Mouse (Mus musculus) ZHBTc4 (cell line): ENCODE results near the gene Ppp1r8.
"Not testable (repeated sequence)": the region's sequence is repeated elsewhere in the genome, so short reads cannot be mapped to it uniquely, and the experiment has no call there.

Experiments used
- DNase-seq: peaks from one replicate; pipeline ENCODE4 v3.0.0-alpha.2; 2011; ENCODE audit warnings: low read depth, low spot score

The Ppp1r8 gene

DNA sequence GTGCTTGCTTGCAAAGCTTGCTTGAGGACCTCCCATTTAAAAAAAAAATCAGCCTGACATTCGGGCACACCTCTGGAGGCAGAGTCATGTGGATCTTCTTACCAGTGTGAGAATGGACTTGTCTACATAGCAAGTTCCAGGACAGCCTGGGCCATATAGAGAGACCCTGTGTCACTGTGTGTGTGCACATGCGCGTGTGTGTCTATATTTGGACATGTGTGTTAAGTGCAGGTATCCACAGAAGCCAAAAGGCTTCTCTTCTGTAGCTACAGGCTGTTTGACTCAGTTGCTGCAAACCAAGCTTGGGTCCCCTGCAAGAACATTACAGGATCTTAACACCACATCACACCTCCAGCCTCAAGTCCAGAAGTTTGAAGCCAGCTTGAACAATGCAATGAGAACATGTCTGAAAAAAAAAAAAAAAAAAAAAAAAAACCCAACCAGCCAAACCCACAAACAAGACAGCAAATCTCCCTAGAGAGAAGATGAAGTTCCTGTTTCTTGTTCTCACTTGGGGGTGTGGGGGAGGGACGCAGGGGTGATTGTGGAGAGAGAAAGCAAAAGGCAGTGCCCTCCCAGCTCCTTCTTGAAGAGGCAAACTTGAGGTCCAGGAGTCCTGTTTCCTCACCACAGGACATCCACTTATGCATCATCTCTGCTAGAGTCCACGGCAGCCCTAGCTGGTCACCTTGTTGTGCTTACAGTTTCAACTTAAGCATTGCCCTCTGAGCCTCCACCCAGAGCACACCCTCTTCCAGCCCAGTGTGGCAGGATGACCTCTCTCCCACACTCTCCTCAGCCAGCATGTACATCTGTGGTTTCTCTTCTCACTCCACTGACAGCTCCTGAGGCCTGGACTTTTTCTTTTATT is 35.0 kb downstream of the Ppp1r8 start:
- no peak for DNase-seq

DNA sequence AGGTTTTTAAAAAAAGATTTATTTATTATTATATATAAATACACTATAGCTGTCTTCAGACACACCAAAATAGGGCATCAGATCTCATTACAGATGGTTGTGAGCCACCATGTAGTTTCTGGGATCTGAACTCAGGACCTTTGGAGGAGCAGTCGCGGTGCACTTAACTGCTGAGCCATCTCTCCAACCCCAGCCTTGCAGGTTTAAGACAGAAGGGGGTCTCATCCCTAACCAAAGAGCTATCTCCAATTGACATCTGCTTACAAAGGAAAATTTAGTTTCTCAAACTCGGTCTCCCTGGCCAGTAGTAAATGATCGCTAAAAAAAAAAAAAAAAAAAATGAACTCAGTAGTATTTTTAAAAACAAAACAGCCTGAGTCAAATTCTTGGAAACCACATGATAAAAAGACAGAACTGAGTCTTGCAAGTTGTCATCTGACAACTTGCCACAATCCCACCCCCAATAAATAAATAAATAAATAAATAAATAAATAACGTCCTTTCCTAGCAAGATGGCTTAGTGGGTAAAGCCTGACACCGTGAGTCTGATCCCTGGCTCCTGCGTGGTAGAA is 36.3 kb downstream of the Ppp1r8 start:
- no peak for DNase-seq

DNA sequence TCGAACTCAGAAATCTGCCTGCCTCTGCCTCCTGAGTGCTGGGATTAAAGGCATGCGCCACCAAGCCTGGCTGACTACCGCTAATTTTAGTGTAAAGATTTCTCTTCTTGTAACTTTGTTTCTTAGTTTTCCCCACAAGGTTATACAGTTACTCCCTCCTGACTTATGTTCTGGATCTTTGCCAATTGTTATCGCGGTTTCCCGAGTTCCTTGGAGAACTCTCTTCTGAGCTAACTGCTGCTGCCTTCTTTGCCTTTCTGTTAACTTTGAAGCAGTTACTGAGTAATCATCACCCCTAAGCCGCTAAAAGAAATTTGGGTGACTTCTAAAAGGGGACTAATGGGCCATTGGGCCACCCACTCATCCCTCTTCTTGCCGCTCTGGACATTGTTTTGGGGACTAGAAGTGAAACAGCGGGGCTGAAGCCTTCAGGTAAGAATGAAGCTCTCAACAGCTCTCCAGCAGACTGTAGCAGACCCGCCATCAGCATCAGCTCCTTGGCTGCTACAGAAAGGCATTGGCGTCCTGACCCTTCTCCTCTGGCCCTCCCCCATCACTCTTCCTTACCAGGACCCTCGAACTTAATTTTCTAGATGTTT is 37.3 kb downstream of the Ppp1r8 start:
- DNase-seq, result no peak

DNA sequence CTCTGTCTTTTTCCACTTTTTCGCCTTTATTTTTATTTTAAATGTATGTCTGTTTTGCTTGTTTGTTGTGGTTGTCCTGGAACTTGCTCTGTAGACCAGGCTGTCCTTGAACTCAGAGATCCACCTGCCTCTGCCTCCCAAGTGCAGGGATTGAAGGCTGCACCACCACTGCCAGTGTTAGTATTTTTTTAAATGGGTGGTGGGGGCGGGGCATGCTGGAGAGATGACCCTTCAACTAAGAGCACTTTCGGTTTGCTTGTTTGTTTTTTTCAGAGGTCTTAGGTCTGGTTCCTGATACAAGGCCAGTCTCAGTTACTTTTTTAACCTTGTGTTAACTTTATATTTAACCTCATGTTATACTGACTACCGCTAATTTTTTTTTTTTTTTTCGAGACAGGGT is 37.8 kb downstream of the Ppp1r8 start:
- DNase-seq, result no peak

DNA sequence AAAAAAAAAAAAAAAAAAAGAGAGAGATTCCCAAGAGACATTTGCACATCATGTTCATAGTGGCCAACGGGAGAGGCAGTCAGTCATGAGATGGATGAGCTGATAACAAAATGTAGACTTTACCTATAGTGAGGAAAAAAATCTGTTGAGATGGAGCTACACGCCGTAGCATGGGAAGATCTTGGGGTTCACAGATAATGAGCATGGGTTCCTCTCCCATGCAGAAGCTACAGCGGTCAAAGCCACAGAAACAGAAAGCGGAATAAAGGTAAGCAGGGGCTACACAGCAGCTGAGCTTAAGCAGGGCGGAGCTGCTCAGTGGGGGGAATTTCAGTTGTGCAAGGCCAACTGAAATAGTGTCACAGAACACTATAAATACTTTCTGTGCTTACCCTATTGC is 38.6 kb downstream of the Ppp1r8 start:
- no peak for DNase-seq

DNA sequence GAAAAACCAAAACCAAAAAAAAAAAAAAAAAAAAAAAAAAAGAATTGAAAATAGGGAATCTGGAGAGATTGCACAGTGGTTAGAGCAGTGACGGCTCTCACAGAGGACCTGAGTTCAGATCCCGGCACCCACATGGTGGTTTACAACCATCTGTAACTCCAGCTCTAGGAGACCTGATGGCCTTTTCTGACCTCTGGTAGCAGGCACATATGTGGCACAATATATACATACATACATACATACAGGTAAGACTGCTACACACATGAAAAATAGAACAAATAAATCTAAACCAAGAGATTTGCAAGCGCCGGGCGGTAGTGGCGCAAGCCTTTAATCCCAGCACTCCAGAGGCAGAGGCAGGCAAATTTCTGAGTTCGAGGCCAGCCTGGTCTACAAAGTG is 39.1 kb downstream of the Ppp1r8 start:
- DNase-seq, result no peak

DNA sequence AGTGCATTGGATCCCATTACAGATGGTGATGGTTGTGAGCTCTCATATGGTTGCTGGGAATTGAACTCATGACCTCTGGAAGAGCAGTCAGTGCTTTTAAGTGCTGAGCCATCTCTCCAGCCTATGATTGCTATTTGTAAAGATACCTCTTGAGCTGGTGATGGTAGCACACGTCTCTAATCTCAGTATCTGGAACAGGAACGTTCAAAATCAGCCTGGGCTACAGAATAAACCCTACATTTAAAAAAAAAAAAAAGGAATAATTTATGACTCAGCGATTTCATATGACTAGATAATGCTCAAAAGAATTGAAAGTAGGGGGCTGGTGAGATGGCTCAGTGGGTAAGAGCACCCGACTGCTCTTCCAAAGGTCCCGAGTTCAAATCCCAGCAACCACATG is 39.8 kb downstream of the Ppp1r8 start:
- no peak for DNase-seq

DNA sequence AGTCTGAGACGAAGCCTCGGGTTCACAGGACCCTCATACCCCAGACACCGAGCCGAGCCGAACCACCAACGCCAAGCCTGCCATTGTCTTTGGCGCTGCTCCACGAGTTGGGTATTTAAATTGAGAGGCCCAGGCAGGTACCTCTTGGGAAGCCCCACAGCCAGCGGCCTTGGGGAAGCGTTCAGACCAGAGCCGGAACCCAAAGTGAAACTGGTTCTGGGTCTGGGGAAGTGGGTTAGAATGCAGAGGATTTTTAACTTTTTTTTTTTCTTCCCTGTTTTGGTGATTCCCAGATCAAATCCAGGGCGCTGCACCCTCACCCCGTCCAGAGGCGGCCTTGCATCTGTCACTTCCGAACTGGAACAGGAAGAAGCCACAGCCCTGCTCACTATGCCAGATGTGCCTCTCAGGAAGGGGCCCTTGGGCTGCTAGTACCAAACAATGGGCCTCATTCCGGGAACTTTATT is 40.8 kb downstream of the Ppp1r8 start:
- DNase-seq, result peak; percentile 57

DNA sequence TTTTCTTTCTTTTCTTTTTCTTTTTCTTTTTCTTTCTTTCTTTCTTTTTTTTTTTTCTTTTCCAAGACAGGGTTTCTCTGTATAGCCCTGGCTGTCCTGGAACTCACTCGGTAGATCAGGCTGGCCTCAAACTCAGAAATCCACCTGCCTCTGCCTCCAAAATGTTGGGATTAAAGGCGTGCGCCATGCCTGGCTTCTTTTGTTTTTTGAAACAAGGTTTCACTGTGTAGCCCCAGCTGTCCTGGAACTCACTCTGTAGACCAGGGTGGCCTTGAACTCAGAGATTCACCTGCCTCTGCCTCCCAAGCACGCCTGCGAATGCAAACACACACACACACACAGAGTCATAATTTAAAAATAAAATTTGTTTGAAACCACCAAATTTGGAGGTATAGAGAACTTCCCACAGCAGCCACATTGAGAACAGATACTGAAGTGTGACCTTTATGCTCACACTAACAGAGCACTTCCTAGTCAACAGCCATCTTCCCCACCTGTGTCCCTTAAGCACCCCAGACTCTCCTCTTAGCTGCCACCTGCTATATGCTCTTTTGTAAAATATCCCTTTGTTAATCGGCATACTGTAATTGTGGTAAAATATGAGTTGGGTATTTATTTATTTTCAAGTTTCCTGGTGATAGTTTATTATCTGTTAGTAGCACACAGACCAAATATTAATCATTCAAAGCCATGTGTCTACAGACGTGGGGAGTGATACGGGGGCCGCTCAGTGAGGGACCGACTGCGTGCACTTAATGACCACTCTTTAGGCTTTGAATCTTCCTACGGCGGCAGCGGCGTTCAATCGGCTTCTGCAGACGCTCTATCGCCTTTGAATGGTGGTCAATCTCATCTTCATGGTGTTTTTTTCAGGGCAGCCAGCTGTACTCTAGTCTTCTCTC is 41.5 kb downstream of the Ppp1r8 start:
- DNase-seq, result no peak

DNA sequence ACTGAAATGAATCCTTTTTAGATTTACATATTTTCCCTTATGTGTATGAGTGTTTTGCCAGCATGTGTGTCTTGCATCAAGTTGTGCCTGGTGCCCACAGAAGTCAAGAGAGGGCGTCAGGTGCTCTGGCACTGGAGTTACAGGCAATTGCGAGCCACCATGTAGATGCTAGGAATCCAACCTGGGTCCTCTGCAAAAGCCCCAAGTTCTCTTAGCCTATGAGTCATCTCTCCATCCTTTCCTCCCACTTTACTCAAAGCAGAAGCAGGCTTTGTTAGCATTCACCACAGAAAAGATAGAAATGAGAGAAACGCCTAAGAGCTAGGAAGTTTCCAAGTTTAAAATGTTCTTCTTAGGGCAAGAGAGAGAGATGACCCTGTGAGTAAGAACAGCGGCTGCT is 43.1 kb downstream of the Ppp1r8 start:
- DNase-seq, result no peak

DNA sequence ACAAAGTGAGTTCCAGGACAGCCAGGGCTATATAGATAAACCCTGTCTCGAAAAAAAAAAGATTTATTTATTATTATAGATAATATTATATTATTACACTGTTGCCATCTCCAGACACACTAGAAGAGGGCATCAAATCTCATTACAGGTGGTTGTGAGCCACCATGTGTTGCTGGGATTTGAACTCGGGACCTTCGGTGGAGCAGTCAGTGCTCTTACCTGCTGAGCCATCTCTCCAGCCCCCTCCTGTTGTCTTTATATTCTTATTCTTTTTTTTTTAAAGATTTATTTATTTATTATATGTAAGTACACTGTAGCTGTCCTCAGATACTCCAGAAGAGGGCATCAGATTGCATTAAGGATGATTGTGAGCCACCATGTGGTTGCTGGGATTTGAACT is 44.3 kb downstream of the Ppp1r8 start:
- DNase-seq, result not testable (repeated sequence)

DNA sequence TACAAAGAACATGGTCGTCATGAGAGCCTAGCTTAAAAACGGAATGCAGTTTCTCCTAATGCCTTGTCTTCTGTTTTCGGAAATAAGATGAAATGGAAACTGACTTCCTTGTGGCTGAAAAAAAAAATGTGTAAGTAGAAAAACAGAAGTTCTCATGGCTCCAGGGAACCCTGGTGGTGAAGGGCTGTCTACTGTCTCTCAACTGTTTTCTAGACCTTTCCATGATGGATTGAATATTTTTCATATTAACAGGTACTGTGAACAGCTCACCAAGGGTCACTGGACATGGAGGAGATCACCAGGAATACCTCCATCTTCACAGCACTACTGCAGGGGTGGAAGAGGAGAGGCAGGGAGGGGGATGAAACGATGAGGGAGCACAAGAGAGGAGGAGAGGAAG is 44.9 kb downstream of the Ppp1r8 start:
- no peak for DNase-seq

DNA sequence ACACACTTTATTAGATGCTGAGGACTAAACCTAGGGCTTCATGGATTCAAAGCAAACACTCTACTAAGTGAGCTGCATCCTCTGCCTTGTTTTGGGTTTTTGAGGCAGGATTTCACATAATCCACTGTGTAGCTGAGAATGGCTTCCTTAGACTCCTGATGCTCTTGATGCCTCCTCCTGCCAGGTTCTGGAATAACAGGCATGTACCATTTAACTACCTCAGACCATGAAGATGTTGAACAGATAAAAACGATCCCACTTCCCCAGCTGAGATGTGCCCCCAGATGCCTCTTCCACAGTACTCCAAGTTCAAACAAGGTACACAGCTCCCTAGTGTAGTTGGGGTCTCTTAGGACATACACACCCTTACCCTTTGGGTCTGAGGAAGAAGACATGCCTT is 45.5 kb downstream of the Ppp1r8 start:
- DNase-seq, result no peak

DNA sequence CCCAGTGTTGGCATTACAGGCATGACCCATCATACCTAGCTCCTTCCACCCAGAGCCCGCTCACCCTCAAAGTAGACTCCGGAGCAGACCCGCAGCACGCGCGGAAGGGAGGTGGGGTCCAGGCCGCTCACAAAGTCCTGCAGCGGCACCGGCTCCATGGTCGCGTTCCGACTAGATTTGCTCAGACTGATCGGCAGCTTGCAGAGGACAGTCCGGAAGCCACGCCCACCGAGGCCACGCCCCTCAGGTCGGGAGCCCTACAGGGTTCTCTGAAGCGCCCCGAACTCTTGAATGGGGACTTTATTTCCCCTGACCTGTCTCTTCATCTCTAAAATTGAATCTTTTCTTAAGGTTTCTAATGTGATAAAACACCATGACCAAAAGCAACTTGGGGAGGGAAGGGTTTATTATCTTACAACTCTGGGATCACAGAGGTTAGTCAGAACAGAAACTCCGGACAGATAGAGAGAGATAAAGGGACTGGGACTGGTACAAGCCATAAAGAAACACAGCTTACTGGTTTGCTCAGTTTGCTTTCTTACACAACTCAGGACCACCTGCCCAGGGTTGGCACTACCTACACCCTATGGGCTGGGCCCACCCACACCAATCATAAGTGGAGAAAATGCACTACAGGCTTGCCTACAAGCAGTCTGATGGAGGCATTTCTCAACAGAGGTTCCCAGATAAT is 46.6 kb downstream of the Ppp1r8 start, which contains the start of gene Themis2:
TSS of gene Themis2 (minus strand) at position 192 of the 691 bp plus-strand sequence.
- DNase-seq, result peak; percentile 92

DNA sequence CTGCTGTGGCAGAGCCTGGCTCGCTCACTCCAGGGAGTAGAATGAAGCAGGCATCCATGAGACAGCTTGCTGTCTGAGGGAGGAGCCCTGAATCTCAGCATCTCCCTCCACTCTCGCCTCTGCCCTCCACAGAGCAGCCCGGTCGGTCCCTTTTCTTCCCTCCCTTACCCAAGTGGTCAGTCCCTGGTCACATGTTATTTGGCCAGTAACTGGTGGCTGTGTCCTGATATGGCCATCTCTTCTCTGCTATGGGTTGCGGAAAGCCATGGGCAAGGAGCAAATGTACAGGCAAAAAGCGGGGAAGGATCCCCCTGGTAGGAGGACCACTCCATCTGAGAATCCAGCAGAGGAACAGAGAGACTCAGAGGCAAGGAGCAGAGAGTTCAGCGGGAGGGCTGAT is 47.8 kb downstream of the Ppp1r8 start:
- no peak for DNase-seq

DNA sequence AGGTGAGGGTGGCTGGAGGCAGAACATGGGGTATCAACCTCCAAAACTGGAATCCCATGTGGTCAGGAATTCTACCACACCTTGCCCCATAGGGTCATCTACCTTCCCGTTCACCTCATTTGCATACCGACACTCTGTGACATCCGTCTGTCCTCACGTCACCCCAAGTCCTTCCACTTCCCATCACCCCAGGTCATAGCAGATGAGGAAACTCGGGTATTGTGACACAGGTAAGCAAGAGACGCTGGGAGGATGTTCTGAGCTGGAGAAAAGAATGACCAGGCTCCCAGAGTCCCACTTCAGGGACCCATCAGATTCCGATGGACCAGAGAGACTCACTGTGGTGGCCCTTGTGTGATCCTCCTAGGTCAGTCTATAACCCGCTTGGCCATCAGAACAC is 48.2 kb downstream of the Ppp1r8 start:
- DNase-seq, result no peak

DNA sequence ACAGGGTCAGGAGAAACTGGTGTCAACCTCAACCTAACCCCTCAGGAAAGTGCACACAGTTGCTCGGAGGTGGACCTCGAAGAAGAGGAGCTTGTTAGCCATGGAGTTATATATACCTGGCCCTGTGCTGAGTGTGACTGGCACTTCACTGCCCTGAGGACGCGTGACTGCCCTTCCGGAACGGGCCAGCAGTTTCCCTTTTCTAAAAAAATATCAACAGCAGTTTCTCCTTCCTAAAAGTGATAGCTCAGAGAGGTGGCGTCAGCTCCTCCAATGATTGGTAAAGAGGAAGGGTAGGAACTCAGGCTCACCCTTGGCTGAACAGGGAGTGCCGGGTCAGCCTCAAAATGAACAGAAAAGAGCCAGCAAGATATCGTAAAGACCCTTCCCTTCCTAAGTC is 48.9 kb downstream of the Ppp1r8 start:
- no peak for DNase-seq

DNA sequence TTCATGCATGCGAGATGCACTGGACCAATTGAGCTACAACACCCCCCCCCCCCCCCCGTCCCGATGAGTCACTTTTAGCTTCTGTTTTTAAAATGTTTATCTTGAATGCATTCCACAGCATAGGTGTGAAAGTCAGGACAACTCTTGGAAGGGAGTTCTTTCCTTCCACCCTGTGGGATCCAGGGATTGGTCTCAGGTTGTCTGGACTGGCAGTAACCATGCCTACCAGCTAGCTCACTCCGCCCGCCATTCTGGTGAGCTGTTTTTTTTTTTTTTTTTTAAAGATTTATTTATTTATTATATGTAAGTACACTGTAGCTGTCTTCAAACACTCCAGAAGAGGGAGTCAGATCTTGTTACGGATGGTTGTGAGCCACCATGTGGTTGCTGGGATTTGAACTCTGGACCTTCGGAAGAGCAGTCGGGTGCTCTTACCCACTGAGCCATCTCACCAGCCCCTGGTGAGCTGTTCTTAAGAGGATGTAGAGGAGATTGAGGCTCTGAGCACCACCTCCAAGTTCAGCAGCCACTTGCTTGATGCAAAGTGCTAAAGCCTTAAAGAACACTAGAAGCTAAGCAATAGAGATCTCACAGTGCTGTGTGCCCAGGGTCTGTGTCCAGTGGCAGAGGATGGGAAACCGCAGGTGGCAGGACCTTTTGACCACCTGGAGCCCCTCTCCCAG is 49.5 kb downstream of the Ppp1r8 start:
- not testable (repeated sequence) for DNase-seq

DNA sequence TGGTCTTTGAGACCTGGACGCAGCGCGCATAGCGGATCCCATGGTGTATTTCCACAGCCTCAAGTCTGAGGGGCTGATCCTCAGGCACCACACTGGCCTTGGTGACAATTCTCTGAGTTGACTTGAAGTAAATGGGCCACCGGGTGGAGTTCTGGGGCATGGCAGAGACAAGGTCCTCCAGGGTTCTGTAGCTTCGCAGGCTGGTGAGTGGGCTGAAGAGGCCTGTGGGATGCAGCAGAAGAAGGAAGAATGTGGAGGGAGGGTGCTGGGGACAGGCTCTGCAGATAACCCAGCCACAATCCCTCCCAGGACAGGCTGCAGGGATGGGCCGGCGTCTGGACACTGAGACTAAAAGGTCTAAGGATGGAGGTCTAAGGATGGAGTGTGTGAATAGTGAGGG is 53.2 kb downstream of the Ppp1r8 start:
- DNase-seq, result no peak

DNA sequence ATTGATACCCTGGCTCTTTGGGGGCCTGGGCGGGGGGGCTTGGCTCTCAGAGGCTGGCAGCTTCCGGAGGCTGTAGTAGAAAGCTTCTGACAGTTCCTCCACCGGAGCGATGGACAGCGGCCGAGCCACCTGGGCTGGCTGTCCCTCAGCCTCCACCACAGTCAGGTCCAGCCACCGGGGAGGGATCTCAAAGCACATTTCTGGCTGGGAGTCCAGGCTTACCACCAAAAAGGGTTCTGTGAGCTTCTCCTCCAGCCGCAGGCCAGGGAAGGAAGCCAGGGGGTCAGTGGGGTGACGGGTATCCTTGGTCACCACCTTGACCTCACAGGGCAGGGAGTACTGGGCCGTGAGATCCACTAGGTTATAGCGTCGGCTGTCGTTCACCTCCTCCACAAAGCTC is 57.7 kb downstream of the Ppp1r8 start:
- no peak for DNase-seq

DNA sequence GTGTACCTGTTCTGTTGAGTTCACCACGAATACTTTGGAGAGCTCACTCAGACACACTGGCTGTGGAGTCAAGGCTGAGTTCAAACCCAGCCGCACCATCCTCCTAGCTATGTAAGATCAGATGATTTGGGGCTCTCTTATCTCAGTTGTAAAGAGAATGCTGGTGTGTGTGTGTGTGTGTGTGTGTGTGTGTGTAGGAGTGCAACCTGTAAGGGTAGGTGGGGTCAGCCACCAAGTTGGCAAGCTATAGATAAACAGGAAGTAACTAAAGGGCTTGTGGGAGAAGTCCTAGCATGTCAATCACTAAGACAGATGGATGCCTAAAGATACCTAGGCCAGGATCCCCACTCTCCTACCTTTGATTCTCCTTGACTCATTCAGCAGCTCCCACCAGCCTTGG is 59.2 kb downstream of the Ppp1r8 start:
- DNase-seq, result no peak
